Mouse (Mus musculus): Measurements from ENCODE around the gene Flii. TPM values are rescaled to one million over a fixed set of nuclear protein-coding genes. Genes with fewer than 3 reads are reported as not detected.

Gene Flii
- polyA plus RNA-seq, 1 experiment from 2014 or later: 74.8 TPM

DNA sequence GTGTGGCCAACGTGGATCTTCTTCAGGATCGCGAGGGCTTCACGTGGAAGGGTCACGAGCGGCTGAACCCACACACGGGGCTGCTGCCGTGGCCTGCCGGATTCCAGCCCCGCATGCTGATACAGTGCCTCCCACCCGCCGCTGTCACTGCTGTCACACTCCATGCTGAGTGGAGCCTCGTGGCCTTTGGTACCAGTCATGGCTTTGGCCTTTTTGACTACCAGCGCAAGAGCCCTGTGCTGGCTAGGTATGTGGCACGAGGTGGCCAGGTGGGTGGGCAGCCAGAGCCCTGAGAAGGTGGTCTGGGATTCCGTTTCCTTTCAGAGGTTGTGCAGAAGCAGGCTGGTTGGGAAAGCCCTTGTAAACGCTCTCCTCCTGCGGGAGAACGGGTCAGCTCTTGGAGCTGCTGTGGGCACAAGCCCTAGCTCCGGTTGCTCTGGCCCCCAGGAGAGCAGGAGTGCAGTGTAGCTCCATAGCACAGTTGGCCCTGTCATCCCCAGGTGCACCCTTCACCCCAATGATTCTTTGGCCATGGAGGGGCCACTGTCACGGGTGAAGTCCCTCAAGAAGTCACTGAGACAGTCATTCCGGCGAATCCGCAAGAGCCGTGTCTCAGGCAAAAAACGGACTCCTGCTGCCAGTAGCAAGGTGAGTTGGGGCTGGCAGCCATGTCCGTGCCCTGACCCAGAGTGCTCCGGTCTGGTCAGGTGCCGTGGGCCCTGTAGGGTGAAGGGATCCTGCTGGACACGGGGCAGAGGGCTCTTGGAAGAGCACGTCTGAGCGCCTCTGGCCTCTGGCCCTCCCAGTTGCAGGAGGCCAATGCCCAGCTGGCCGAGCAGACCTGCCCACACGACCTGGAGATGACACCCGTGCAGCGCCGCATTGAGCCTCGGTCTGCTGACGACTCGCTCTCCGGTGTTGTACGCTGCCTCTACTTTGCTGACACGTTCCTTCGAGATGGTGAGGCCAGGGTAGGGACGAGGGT is 17.3 kb downstream of the Flii start:
- Histone ChIP-seq H3K27ac (replicated peaks) (no peak overlapping the region), H3K27me3 (ENCODE audit: low read depth, poor library complexity, severe bottlenecking) (no peaks in the 10 kb centered on the region), H3K9me3 (replicated peaks) (no peaks in the 10 kb centered on the region), H3K4me3 (no peak overlapping the region), H3K36me3 (peaks cover 100% of the 10 kb centered on the region), H3K4me1 (no peaks in the 10 kb centered on the region)
- DNase-seq (ENCODE audit: low spot score): no peak
- WGBS: 93% methylated on average over 45 of the region's 45 CpGs

DNA sequence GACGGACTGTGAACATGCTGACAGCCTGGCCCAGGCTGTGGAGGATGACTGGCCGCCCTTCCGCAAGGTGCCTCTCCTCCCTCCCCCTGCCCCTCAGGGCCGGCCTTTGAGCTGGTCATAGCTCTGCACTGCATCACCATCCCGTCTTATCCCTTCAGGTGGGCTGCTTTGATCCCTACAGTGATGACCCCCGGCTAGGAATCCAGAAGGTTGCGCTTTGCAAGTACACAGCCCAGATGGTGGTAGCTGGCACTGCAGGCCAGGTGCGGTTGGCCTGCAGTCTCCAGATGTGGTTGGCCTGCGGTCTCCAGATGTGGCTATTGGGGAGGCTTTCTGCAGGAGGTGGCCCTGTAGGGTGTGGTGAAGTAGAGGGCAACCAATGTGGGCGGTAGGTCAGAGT is 18.4 kb downstream of the Flii start:
- WGBS: 94% methylated on average over 10 of the region's 10 CpGs
- DNase-seq (ENCODE audit: low spot score): no peak
- Histone ChIP-seq H3K27ac (replicated peaks) (no peak overlapping the region), H3K4me3 (no peak overlapping the region), H3K27me3 (ENCODE audit: low read depth, poor library complexity, severe bottlenecking) (no peaks in the 10 kb centered on the region), H3K9me3 (replicated peaks) (no peaks in the 10 kb centered on the region), H3K4me1 (peaks cover 4% of the 10 kb centered on the region; the same call in 1 of the 2 replicates), H3K36me3 (peaks cover 100% of the 10 kb centered on the region)

DNA sequence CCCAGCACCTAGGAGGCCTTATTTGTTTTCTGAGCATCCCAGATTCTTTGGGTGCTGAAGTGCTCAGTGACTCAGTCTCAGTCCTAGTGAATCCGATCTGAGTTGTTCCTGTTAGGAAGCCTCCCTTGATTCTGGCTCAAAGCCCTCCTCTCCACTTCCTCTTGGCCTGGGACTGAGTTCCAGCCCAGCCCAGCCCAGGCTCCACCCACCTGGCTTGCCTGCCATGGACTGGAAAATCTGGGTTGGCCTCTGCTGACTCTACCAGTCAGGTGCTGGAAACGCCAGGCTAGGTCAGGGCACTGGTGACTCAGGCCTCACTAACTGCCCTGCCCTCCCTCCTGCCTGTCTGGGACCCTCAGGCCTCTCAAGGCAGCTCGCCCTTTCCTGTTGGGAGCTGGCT is 19.4 kb downstream of the Flii start:
- H3K36me3 ChIP-seq: peaks cover 100% of the 10 kb centered on the region

DNA sequence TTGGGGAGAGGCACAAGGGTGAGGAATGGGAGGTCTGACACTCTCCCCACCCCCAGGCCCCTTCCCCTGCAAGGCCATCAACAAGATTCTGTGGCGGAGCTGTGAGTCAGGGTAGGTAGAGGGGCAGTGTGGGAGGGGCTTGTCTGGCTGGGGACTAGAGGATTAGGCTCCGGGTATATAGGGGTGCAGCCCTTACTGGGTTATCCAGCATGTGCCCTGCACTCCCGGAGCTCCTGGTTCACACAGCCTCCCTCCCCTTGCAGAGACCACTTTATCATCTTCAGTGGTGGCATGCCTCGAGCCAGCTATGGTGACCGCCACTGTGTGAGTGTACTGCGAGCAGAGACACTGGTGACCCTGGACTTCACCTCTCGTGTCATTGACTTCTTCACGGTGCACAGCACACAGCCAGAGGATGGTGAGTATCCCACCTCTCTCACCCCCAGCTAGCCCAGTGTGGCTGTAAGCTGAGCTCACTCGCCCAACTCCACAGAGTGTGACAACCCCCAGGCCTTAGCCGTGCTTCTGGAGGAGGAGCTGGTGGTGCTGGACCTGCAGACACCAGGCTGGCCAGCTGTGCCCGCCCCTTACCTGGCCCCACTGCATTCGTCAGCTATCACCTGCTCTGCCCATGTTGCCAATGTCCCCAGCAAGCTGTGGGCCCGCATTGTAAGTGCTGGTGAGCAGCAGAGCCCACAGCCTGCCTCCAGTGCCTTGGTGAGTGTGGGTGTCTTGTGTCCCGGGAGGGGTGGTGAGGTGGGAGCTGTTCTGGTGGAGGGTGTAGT is 20.2 kb downstream of the Flii start:
- no peaks in the 10 kb centered on the region for H3K9me3 ChIP-seq (replicated peaks)
- peaks cover 100% of the 10 kb centered on the region for H3K36me3 ChIP-seq
- H3K27me3 ChIP-seq (ENCODE audit: low read depth, poor library complexity, severe bottlenecking): no peaks in the 10 kb centered on the region
- 89% methylated on average over 14 of the region's 14 CpGs for WGBS
- peaks cover 21% of the 10 kb centered on the region for H3K4me1 ChIP-seq
- no peak overlapping the region for H3K27ac ChIP-seq (replicated peaks)
- no peak for DNase-seq (ENCODE audit: low spot score)
- H3K4me3 ChIP-seq: no peak overlapping the region

More for the DNA sequence above, 19.4 kb downstream of the Flii start:
- Histone ChIP-seq H3K27ac (replicated peaks) (no peak overlapping the region), H3K27me3 (ENCODE audit: low read depth, poor library complexity, severe bottlenecking) (no peaks in the 10 kb centered on the region), H3K9me3 (replicated peaks) (no peaks in the 10 kb centered on the region), H3K4me3 (no peak overlapping the region), H3K4me1 (peaks cover 13% of the 10 kb centered on the region)
- 79% methylated on average over 3 of the region's 3 CpGs for WGBS
- no peak for DNase-seq (ENCODE audit: low spot score)

DNA sequence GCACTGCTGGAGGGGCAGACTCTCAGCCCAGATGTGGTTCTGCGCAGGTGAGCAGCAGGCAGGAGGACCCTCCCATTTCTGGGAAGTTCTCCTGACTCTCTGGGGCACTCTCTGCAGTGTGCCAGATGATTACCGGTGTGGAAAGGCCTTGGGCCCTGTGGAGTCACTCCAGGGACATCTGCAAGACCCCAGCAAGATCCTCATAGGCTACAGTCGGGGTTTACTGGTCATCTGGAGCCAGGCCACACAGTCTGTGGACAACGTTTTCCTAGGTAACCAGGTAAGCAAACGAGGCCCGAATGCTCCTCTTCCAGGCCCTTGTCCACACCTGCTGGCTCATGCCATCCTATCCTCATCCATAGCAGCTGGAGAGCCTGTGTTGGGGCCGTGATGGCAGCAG is 21.0 kb downstream of the Flii start:
- H3K36me3 ChIP-seq: peaks cover 97% of the 10 kb centered on the region
- DNase-seq (ENCODE audit: low spot score): no peak

DNA sequence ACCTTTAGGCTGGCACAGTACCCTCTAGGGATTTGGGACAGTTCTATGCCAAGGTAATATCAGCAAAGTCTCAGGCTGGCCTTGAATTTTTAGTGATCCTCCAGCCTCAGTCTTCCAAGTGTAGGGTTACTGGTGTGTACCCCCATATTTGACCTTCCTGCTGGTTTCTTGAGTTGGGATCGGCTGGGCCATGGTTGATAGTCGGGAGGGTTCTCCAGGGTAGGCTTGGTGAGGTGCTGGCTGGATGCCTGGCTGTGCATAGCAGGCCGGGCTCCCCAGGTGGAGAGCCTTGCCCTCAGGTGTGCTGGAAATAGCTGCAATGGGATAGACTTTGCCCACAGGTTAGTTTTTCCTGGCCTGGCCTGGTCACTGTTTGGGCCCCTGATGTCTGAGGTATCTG is 21.8 kb downstream of the Flii start:
- H3K27ac ChIP-seq (replicated peaks): no peak overlapping the region
- H3K4me1 ChIP-seq: peaks cover 37% of the 10 kb centered on the region
- H3K27me3 ChIP-seq (ENCODE audit: low read depth, poor library complexity, severe bottlenecking): no peaks in the 10 kb centered on the region
- no peak overlapping the region for H3K4me3 ChIP-seq
- peaks cover 89% of the 10 kb centered on the region for H3K36me3 ChIP-seq
- DNase-seq (ENCODE audit: low spot score): no peak
- H3K9me3 ChIP-seq (replicated peaks): no peaks in the 10 kb centered on the region
- WGBS: 97% methylated on average over 3 of the region's 3 CpGs

More for the DNA sequence above, 21.0 kb downstream of the Flii start:
- Histone ChIP-seq H3K27me3 (ENCODE audit: low read depth, poor library complexity, severe bottlenecking) (no peaks in the 10 kb centered on the region), H3K9me3 (replicated peaks) (no peaks in the 10 kb centered on the region), H3K4me3 (no peak overlapping the region; the same call in 1 of the 2 replicates), H3K4me1 (peaks cover 29% of the 10 kb centered on the region), H3K27ac (replicated peaks) (no peak overlapping the region)
- WGBS: 96% methylated on average over 7 of the region's 7 CpGs

DNA sequence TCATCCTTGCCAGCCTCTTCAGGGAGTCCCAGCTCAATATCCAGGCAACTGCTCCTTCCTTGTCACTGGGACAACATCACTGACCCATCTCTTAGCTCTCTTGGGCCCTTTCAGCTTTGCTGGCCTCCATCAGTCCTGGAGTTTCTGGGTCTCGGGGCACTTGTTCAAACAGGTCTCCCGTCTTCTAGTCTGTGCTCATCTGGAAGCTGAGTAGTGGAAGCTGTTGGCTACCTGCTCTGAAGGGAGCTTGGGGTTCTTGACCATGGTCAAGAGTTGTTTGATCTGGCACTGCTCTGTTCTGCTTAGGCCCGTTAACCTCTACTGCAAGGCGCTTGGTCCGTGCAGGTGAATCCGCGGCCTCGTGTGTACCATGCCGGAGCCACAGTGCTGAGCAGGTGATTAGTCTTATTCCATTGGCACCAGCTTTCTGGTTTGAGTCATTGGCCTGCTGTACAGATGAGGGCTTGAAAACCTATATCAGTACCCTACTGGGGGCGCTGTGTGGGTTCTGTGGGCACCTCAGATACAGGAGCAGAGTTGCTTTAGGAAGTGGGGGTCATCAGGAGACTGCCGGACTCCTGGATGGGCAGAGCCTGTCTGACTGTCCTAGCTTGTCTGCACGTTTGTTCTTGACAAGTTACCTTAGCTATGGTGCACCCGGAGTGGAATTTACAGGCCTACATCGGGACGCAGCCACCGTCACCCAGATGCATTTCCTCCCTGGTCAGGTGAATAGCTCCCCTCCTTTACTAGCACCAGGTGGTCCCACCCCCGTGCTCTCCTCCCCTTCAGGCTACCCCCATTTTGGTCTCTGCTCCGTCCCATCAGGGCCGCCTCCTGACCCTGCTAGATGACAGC is 22.8 kb downstream of the Flii start:
- H3K36me3 ChIP-seq: peaks cover 79% of the 10 kb centered on the region
- no peak for DNase-seq (ENCODE audit: low spot score)
- no peaks in the 10 kb centered on the region for H3K27me3 ChIP-seq (ENCODE audit: low read depth, poor library complexity, severe bottlenecking)
- no peaks in the 10 kb centered on the region for H3K9me3 ChIP-seq (replicated peaks)
- WGBS: 94% methylated on average over 19 of the region's 19 CpGs
- H3K4me1 ChIP-seq: peaks cover 39% of the 10 kb centered on the region
- no peak overlapping the region for H3K27ac ChIP-seq (replicated peaks)
- H3K4me3 ChIP-seq: no peak overlapping the region

DNA sequence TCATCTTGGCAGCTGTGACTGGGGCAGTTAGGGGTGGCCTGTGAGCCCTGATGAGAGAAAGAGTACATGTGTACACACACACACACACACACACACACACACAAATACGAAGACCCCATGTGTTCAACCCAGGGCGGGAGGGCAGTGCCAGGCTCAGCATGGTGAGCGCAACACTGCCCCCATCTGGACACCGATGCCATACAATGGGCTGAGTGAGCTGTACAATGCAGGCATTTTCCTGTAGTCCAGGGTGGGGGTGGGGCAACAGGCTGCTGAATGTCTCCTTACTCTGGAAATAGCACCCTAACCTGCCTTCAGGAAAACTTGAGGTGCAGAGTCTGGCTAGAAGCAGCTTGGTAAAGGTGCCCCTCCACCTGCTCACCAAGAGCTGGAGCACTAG is 23.9 kb downstream of the Flii start:
- peak overlapping the region; percentile 65 for H3K27ac ChIP-seq (replicated peaks)
- H3K4me1 ChIP-seq: peaks cover 50% of the 10 kb centered on the region
- peaks cover 68% of the 10 kb centered on the region for H3K36me3 ChIP-seq
- WGBS: 47% methylated on average over 4 of the region's 4 CpGs
- no peaks in the 10 kb centered on the region for H3K9me3 ChIP-seq (replicated peaks)
- no peaks in the 10 kb centered on the region for H3K27me3 ChIP-seq (ENCODE audit: low read depth, poor library complexity, severe bottlenecking)
- peak overlapping the region; percentile 19 for H3K4me3 ChIP-seq
- DNase-seq (ENCODE audit: low spot score): peak; percentile 73

DNA sequence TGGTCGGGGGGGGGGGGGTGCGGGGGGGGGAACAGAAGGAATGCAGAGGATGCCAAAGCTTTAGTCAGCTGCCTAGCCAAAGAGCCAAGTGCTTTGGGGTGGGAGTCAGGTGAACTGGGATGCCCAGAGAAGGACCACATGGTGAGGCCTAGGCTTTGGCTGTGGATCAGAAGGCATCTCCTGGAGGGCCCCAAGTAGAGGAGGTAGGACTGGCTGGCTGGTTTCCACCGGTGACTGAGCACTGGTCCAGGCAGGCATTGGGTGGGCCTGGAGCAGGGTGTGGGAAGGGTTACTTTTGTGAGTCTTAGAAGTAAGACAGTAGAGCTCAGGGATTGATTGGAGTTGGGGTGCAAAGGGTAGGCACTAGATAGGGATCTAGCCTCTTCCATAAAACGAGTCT is 25.5 kb downstream of the Flii start:
- DNase-seq (ENCODE audit: low spot score): peak; percentile 9
- peaks cover 52% of the 10 kb centered on the region for H3K36me3 ChIP-seq
- H3K9me3 ChIP-seq (replicated peaks): no peaks in the 10 kb centered on the region
- peak overlapping the region; percentile 90 for H3K4me3 ChIP-seq
- H3K27me3 ChIP-seq (ENCODE audit: low read depth, poor library complexity, severe bottlenecking): no peaks in the 10 kb centered on the region
- H3K4me1 ChIP-seq: peaks cover 53% of the 10 kb centered on the region
- WGBS: 81% methylated on average over 4 of the region's 4 CpGs
- H3K27ac ChIP-seq (replicated peaks): peak overlapping the region; percentile 59

DNA sequence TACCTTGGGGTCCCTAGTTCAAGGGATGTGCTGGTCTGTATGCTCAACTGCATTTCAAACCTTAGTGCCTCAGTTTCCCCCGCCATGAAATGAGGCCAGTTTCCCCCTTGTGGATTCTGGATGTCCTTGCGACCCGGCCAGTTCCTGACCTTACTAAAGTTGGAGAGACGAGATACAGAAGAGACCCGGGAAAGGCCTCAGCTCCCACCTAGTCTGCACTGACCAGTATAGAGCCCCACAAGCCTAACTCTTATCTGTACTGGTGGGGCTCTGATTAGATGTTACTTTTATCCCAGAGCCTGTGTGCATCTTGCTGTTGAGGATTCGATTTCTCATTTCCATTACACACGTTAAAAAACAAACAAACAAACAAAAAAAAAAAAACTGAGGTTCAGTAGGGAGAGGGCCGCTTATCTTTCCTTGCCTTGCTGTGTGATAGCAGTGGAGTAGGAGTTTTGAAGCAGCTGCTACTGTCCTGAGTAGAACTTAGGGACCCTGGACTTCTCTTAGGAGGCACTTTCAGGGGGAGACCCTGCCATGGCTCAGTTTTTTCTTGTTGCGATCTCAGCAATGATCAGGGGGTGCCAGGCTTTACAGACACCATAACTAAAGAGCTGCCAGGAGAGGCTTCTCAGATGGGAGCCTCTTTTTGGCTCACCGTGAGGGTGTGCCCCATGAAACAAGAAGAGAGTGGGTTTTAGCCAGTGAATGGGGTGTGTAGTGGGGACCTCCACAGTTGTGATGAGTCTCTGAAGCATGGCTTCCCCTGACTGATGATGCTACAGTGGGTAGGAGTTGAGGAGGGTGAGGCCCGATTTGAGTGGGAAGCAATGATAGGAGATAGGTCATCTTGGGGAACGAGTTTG is 26.5 kb downstream of the Flii start:
- WGBS: 32% methylated on average over 12 of the region's 12 CpGs
- H3K4me3 ChIP-seq: peak overlapping the region; percentile 90
- H3K36me3 ChIP-seq: peaks cover 42% of the 10 kb centered on the region
- no peaks in the 10 kb centered on the region for H3K9me3 ChIP-seq (replicated peaks)
- H3K27me3 ChIP-seq (ENCODE audit: low read depth, poor library complexity, severe bottlenecking): no peaks in the 10 kb centered on the region
- peak; percentile 38 for DNase-seq (ENCODE audit: low spot score)
- H3K4me1 ChIP-seq: peaks cover 53% of the 10 kb centered on the region
- peak overlapping the region; percentile 98 for H3K27ac ChIP-seq (replicated peaks)

DNA sequence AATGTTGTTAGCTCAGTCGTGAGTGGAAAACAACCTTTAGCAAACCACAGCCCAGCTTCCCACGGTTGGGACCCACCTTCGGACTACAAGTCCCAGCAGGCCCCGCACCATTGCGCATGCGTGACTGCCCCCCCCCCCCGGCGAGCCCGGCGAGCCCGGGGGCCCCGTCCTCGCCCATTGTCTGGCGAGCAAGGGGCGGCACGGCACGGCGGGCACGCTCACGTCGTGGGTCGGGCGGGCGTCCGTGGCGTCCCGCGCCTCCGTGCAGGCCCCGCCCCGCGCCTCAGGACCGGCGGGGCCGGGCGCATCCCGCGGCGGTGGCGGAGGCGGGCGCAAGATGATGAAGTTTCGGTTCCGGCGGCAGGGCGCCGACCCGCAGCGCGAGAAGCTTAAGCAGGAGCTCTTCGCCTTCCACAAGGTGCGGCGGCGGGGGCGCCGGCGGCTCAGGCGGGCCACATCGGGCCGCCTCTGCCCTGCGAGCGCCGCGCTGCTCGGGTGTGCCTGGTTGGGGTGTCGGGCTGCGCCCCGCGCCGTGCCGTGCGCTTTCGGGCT is 27.5 kb downstream of the Flii start, which contains the start of gene Llgl1:
TSS of gene Llgl1 (plus strand) at position 200 of the 552 bp plus-strand sequence.
- WGBS: under 1% methylated on average over 73 of the region's 73 CpGs
- H3K27me3 ChIP-seq (ENCODE audit: low read depth, poor library complexity, severe bottlenecking): no peaks in the 10 kb centered on the region
- peaks cover 32% of the 10 kb centered on the region for H3K36me3 ChIP-seq
- no peaks in the 10 kb centered on the region for H3K9me3 ChIP-seq (replicated peaks)
- peak within 1 kb of the TSS; percentile 98 for H3K27ac ChIP-seq (replicated peaks)
- DNase-seq (ENCODE audit: low spot score): peak; percentile 98
- H3K4me3 ChIP-seq: peak within 1 kb of the TSS; percentile 90
- peaks cover 53% of the 10 kb centered on the region for H3K4me1 ChIP-seq

Data from midbrain, embryonic 10.5 days (tissue).